Mouse (Mus musculus): Measurements from ENCODE around the gene Lin52.
A peak's percentile ranks its signal among the peaks of the same experiment; 100 is the strongest.

The Lin52 gene

GRCm38 (mm10) chr12:84468701-84469100 lies 17.5 kb downstream of the Lin52 start:
- peak; percentile 61 for DNase-seq (ENCODE audit: low read depth, low spot score)

DNA sequence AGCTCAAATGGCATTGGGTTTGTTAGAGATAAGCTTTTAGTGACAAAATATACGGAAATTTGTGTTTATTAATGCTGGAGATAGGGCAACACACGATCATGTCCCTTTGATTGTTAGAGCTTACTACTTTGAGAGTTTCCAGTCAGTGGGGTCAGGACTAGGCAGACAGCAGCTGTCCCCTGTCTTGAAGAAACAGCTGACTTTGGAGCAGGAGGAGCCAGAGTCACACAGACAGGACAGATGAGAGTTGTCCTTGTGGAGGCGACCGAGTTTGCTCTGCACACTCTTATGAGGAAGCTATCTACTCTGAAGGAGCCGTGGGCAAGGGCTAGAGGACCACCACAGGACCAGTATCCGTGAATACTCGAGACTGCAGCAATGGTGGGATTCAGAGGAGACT lies 27.7 kb downstream of the Lin52 start:
- DNase-seq (ENCODE audit: low read depth, low spot score): no peak

GRCm38 (mm10) chr12:84481251-84481650 lies 30.0 kb downstream of the Lin52 start:
- no peak for DNase-seq (ENCODE audit: low read depth, low spot score)

DNA sequence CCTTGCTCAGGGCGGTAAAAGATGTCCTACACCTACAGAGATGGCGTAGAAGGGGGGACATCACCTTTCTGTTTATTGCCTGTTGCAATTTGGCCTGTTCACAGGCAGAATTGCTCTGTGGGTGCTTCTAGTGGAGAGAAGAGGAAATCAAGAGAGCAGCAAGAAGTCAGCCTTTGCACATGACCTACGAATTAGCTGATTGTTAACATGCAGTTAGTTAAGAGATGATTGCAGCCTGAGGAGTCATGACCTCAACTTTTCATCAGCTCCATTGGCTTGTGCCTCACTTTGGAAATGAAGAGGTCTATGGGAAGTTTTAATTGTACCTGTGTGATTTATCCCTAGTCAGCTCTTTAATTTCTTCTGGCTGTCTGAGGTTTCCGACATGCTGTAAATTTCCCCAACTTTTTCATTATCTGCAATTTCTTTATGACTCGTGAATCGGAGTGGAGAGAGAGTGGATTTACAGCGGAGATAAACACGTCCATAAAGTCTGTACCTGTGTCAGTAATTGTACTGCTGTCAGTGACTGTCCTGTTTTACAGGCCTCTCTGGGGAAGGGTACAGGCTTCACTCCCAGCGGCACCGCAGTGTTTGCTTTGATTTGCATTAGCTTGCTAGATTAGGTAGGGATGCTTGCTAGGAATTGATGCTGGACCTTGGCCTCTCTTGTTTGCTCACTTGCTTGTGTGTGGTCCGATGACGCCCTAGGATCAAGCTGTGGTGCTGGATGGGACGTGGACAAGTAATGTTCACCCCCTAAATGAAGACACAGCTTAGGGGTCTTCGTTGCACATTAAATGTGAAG lies 31.8 kb downstream of the Lin52 start:
- DNase-seq (ENCODE audit: low read depth, low spot score): no peak

- no peak for DNase-seq (ENCODE audit: low read depth, low spot score)
Observed at GRCm38 (mm10) chr12:84487324-84488056, 36.3 kb downstream of the Lin52 start.

GRCm38 (mm10) chr12:84496795-84497194 lies 45.6 kb downstream of the Lin52 start:
- DNase-seq (ENCODE audit: low read depth, low spot score): no peak

DNA sequence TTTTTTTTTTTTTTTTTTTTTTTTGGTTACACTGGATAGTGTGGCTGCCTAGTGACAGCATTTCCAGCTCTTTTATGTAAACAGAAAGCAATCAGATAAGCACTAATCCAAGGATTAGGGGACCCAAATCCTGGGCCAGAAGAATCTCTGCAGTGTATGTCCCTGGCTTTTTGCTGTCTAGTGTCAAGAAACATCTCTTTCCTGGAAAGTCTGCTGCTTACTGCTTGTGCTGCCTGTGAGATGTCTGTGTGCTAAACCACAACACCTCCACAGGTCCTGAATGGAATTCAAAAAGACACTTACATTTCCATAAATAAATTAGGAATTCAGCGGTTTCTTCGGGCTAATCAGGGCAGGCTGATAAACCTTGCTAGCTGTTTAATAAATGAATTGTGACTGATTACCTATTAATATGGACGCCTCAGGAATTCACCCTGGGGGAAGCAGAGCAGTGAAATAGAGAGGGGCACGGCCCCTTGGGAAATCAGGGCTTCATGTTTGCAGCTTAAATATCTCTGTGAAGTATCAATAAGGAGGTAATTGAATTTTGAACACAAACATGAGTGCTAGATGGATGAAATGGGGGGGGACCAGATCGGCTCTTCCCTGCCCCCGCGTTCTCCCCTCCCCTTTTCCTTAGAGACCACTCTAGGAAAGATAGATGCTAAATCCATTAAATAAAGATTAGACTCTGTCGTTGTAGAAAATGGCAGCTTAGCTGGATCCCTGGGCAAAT lies 49.5 kb downstream of the Lin52 start:
- no peak for DNase-seq (ENCODE audit: low read depth, low spot score)

GRCm38 (mm10) chr12:84501278-84501677 lies 50.1 kb downstream of the Lin52 start:
- DNase-seq (ENCODE audit: low read depth, low spot score): no peak

DNA sequence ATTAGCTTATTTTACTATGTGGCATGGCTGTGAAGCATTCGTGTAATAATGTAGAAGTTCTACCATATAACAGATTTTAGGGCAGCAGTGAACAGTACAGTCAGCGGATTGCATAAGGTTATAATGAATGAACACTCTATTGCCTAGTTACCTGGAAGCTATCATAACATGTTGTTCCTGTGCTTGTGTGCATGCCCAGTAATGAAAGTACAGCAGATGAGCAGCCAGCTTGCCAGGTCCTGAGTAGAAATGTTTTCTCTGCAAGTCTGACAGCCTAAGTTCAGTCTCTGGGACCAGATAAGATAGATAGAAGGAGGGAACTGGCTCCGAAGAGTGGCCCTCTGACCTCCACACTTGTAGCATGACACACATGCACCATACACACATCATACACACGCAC lies 55.6 kb downstream of the Lin52 start:
- no peak for DNase-seq (ENCODE audit: low read depth, low spot score)

- no peak for DNase-seq (ENCODE audit: low read depth, low spot score)
Observed at GRCm38 (mm10) chr12:84512016-84512415, 60.8 kb downstream of the Lin52 start.

- DNase-seq (ENCODE audit: low read depth, low spot score): no peak
Observed at GRCm38 (mm10) chr12:84515486-84515885, 64.3 kb downstream of the Lin52 start.

GRCm38 (mm10) chr12:84516642-84517041 lies 65.4 kb downstream of the Lin52 start:
- DNase-seq (ENCODE audit: low read depth, low spot score): peak; percentile 25

GRCm38 (mm10) chr12:84518018-84518417 lies 66.8 kb downstream of the Lin52 start:
- no peak for DNase-seq (ENCODE audit: low read depth, low spot score)

GRCm38 (mm10) chr12:84523728-84524127 lies 72.5 kb downstream of the Lin52 start:
- no peak for DNase-seq (ENCODE audit: low read depth, low spot score)

DNA sequence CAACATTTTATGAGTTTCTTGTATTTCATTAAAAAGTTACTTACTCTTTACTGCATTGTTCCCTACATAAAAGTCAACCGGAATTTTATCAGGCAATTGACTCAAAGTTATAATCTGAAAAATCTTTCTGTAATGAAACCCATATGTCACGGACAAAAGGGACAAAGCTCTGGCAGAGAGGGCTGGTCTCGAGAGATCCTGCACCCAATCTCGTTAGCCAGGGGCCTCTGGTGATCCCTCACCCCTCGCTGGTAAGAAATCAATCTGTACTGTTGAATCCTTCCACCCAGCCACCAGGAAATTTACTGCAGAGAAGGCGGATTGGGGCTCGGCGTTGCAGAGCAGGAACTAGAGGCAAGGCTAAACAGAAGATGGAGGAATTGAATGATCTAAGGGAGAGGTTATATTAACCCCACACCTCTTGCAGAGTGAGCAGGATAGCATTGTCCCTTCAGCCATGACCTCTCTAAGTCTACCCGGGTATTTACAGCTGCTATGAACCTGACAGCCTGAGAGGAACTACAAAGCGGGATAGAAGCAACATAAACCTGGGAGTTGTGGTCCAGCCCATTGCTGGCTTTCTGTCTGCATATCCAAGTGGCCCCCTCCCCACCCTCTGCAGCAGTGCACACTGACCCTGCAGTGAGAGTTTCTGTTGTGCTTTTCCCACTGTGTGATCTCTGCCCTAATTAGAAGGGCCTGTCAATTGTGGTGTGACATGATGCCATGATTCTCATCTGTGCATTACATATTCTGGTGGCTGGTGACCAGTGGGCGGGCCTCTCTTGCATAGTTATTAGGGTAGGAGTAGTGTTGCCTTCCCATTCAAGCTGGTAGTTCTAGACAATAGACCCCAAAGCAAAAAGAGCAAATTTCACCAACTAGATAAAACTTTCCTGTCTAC lies 73.2 kb downstream of the Lin52 start:
- no peak for DNase-seq (ENCODE audit: low read depth, low spot score)

DNA sequence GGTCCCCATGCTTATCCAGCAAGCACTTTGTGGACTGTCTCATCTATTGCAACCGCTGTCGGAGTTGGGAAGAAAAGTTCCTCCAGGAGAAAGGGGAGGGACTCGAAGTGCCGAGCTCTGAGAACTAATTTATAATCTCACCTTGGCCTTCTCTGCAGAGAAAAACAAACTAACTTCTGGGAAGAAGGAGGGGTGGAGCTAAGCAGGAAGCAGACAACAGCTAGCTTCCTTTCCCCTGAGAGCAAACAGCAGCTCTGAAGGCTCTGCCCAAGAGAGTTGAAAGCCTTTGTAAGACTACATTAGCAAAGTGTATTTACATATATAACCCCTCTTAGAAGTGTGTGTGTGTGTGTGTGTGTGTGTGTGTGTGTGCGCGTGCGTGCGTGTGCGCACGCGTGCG lies 74.2 kb downstream of the Lin52 start:
- DNase-seq (ENCODE audit: low read depth, low spot score): no peak

DNA sequence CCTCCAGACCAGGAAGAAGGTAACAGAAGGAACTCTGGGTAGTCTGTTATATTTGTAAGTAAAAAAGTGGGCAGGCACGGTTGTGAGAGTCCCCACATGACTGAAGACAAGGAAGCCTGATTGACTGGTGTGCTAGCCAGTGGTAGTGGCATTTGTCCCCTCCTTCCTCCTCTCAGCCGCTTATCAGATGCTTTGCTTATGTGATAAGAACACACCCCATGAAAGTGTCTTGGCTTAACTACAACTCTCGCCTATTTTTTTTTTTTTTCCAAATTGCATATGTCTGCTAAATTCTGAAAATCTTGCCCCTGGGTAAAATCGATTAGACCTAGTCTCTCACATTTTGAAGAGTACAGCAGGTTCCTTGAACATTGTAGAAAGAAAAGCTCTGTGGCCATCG lies 79.2 kb downstream of the Lin52 start:
- DNase-seq (ENCODE audit: low read depth, low spot score): no peak

DNA sequence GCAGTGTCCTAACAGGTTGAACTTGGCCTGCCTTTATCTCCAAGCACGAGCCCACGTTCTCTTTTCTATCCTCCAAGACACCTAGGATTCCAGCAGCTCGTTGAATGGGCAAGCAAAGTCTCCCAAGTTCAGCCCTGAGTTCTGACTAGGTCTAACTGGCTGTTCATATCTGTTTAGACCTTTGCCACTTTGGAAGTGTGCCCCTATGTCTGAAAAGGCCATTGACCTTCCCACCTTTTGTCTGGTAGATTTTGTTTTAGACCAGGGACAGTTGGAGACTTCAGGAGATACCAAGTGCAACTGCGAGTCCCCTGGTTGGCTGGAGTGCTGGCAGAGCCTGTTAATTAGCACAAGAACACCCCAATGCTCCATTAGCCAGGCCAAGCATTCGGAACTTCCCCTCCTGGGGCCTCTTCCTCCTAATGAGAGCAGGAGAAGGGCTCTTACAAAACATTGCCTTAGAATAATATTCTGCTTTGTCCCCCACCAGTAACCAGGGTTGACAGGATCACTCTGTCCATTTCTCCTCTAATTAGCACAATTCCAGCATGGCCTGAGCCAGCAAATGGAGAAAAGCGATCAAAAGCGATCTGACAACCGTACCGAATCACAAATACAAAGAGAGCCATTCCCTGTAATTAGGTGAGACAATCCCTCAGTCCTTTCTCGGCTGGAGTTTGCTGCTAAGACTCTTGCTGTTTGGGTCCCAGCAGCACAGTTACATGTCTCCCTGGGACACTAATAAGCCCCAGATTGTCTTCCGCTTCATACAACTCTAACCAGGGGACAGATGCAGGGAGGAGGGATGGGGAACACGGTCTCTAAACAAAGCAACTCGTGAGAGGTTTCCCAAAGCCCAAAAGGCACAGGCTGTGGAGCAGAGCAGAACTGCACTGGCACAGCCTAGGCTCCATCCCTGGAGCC lies 80.9 kb downstream of the Lin52 start:
- no peak for DNase-seq (ENCODE audit: low read depth, low spot score)

GRCm38 (mm10) chr12:84532830-84533199 lies 81.6 kb downstream of the Lin52 start:
- no peak for DNase-seq (ENCODE audit: low read depth, low spot score)
